Mouse (Mus musculus) brain, embryonic 18.5 days (tissue): ENCODE measurements around the gene Zfpl1.

ENCODE experiments used
- DNase-seq: peaks from one replicate; pipeline ENCODE4 v3.0.0-alpha.2; 2012; ENCODE audit warnings: low read depth, low spot score

Zfpl1 gene

DNA sequence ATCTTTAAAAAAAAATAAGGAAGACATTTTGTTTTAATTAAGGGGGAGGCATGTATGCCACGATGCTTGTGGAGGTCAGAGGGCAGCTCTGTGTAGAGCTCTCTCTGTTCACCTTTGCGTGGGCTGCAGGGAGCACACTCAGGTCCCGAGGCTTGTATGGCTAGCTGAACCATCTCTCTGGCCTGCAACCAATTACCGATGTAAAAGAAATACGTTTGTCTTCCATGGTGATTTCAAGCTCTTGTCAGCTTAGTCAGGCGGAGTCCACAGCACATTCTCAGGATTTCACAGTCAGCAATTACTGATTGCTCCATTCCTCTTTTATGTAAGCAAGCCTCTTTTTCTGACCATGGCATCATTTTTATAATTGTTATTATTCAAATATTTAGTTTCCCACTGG is 16.4 kb upstream of the Zfpl1 start:
- DNase-seq, result no peak

DNA sequence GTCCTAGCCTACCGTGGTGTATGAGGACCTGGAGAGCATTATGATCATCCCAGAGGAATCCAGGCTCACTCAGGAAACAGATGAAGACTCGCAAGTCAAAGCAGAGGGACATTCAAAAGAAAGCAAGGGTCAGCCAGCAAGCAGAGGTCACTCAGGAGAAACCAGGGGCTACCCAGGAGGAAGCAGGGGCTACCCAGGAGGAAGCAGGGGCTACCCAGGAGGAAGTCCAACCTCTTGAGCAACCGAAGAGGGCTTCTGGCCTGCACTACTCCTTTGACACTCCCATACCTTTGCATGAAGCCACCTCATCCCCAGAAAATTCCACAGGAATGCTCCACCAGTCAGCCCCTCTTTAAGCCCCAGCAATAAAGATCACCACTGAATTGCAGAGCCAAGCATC is 13.1 kb upstream of the Zfpl1 start:
- no peak for DNase-seq

DNA sequence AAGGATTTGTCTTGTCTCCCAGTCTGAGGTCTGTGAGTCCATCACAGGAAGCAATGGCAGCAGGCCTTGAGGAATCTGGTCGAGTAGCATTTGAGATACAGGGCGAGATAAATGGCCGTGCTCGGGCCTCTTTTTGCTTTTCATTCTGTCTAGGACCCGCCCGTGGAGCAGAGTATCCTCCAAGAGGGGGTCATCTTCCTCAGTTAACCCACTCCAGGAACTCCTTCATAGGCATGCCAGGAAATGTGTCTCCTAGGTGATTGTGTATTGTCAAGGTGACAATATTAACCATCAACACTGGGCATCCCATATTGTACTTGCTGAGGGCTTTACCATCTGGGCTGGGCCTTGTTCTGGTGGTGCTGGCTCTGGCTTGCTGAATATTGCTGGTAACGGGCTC is 9.4 kb upstream of the Zfpl1 start, which contains the start of gene AC131692.1:
Gene AC131692.1, plus strand, starts transcription at position 301 of the 400 bp plus-strand sequence.
- DNase-seq, result no peak

DNA sequence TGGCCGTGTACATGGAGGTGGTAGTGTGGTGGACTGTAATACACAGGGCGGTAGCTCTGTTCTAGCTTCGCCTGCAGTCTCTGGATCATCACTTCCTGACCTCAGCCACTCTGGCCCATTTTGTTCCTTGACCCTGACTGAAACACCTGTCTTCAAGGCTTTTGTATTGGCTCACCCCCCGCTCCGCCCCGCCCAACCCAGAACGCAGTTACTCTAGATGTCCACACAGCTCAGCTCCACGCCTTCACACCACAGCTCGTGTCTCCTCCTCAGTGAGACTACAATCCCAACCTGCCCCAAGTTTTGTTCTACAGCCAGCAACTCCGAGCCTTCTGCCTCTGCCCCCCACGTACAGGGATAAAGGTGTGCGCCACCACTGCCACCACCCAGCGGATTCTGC is 4.1 kb upstream of the Zfpl1 start:
- DNase-seq, result no peak

DNA sequence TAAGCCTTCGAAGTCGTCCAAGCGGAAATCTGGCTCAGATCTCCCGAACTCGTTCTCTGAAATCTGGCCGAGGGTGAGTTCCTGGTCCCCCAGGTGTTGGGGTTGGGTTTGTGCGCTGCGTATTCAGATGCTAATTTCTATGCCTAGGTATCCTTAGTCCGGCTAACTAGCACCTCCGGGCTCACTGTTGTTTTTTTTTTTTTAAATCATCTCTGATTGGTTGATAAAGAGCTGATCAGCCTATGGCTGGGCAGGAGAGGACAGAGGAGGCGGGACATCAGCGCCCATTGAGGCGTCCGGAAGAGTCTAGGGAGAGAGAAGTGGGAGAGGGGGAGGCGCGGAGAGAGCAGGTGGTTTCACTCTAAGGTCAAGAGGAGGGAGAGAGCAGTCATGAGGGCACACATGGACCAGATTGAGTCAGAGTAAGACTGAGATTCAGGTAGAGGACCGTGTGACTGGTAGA is 692 bp upstream of the Zfpl1 start:
- no peak for DNase-seq

DNA sequence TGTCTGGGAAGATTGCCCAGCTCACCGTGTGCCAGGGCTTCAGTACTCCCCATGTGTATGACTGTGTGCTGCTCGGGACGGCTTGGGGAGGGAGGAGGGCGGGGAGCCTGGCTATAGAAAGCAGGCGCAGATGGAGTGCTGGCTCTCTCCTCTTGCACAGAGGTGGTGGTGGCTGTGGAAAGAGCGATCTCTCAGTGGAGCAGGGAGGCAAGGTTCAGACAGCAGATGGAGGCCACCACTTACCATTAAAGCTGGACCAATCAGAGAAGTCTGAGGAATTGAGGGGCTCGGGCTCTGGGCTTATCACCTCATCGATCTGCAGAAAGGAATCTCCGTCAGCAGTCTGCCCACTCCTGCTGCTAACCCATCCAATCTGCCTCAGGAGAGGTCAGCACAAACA is 2.6 kb downstream of the Zfpl1 start, which contains the start of gene Gm28374:
Gene Gm28374, minus strand, starts transcription at position 101 of the 400 bp plus-strand sequence.
- DNase-seq, result no peak

DNA sequence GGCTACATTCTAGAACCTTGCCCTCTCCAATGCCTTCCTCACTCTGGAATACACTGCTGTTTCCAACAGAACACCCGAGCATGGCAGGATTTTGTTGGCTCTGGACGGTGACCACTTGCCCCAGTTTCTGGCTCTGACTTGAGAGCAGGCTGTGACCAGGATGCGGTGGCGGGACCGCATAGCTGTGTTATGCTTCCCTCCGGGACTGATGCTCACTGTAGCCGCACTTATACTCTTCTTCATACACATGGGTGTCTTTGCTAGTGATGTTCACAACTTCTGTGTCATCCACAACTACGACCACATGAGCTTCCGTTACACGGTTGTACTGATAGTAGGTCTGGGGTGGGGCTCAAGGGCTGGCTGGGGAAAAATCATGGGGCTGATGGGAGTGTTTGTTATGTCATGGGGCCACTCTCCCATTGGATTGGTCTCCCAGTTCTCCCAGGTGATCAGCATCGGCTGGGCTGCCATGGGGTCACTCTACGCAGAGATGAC is 4.7 kb downstream of the Zfpl1 start, which contains the start of gene Tmem262:
Gene Tmem262, plus strand, starts transcription at position 51 of the 498 bp plus-strand sequence.
- no peak for DNase-seq

DNA sequence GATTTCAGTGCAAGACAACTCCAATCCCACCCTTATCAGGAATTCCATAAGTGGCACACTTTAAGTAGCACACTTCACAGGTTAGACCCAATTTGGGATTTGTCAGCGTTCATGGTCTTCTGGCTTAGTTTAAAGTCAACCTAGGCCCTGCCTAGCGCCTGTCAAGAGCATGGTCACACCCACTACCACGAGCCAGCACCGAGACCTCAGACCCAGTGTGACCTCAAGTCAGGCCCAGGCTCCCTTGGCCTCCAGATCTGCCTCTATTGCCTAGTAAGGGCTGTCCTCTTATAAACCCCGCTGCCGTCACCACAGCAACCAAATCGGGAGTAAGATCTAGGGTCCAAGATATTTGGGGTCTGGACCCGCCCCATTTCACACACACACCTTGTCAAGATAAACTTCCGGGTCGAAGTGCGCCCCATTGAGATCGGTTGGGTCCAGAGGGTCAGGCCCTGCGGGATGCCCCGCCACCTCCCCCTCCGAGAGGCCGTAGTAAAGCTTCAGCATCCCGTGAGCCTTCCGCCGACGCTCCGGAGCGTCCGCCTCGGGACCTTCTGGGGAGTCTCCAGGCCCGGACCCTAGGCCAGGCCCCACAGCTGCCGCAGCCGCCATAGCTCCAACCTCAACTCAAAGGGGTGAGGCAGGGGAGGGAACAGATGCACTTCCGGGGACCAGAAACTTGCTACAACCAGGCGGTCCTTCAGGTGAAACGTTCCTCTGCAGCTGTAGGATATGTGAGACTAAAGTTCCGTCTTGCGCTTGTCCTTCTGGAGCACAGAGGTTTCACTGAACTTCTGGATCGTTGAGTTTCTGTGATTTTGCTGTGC is 8.0 kb downstream of the Zfpl1 start, which contains the start of gene Vps51:
Gene Vps51, minus strand, starts transcription at position 668 of the 830 bp plus-strand sequence.
- DNase-seq, result peak; percentile 88

DNA sequence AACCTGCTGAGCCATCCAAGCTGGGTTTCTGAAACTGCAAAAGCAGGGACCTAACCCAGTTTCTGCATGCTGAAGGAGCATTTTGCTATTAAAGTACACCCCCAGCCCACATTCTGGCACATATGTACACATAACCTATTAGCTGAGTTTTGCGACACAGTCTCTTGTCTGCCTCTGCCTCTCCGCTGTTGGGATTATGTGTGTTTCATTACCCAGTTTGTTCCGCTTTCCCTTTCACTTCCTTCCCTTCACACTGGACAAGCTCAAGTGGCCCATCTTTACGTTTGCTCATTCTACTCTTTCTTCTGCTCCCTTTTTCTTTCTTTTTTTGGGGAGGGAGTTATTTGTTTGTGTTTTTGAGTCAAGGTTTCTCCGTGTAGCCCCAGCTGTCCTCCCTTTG is 10.9 kb downstream of the Zfpl1 start:
- DNase-seq, result no peak

DNA sequence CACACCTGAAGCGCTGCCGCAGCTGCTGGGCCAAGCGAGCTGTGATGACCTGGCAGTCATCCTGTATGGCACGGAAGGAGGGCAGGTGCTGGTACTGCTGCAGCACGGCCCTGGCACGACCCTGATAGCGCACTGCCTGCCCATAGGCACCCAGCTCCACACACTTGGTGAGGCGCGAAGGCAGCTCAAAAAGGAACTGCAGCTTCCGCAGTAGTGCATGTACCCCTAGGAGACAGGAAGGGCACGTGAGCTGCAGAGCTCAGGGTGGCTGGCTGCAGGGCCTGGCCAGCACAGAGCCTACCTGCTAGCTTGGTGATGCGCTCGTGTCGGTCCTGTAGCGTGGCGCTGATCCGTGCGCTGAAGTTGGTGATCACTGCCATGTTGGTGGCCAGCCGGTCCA is 13.5 kb downstream of the Zfpl1 start:
- no peak for DNase-seq

DNA sequence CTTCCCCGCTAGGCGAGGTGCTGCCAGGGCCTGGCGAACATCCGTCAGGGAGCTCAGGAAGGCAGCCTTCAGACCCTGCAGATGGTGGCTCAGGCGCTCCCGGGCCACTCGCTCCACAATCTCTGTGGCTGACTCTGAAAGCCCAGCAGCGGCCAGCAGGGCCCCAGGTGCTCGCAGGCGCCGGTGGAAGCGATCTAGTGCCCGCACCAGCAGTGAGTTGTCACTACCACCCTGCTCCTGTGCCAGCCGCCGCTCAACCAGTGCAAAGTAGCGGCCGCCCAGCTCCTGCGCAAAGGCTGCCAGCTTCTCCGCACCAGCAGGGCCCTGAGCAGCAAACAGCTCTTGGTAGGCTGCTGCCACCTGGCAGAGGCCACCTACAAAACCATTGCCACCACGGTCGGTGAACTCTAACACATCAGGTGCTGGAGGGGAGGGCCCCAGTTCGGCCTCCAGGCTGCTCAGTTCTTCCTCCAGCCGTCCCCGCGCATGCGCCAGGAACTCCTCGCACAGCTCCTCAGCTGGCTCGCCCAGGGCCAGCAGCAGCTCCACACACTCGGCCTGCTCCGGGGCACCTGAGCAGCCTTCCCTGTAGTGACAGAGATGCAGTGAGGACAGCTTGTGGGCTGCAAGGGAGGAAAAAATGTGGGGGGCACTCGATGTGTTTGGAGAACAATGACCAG is 14.0 kb downstream of the Zfpl1 start:
- DNase-seq, result no peak

DNA sequence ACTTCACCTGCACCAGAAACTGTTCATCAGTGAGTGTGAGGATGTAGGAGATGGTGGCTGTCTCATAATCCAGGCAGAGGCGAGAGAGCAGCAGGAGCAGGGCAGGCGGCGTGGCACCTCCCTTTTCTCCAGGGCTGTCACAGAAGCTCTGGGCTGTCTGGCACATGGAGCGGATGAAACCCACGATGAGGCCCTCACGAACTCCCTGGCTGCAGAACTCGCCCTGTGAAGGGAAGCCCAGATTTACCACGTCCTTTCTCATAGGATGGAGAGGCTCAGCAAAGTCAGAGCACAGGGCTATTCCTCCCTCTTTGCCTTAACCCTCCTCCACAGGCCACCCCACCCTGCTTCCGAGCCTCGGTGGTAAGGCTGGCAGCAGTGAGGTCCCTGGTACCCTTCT is 14.9 kb downstream of the Zfpl1 start:
- no peak for DNase-seq

DNA sequence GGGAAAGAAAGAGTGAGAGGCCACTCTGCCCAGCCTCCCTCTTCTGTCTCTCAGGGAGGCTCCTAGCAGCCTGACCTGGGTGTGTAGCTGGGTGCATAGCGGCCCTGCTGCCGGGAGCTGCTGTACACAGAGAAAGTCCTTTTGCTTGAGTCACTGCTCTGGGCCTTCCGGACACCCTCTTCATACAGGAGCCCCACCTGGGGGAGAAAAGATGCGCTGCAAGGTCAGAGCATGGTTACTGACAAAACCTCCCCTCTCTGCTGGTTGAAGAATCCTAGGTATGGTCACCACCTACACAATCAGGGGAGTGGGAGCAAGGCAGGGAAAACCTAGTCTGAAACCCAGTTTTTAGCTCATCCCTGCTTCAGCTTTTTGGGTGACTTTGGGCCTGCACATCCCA is 15.8 kb downstream of the Zfpl1 start:
- no peak for DNase-seq

DNA sequence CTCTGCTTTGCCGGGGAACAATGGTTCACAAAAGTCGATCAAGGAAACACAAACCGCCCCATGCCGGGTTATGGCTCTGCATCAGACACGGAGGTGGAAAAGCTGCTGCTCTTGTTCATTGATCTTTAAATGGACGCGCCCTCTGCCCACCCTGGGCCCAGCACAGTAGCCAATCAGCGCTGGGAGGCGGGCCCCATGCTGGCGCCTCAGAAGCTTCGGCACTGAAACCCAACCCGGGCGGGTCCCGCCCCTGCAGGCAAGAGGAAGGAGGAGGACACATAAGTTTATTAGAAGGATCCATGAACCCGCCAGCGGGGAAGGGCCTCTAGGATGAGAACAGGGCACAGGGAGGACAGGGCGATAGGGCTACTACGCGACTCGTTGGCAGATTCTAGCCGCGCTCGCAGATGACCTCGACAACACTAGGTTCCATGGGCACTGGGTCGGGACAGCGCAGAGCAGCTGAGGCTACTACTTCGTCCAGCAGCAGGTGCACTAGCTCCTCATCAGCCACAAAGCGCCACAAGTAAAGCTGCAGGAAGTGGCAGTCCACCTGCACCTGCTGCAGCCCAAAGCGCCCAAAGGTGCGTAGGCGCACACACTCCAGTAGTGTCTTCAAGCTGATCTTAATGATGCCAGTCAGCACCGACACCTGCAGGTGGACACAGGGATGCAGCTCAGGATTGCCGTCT is 16.9 kb downstream of the Zfpl1 start, which contains the start of gene Tm7sf2:
Gene Tm7sf2, minus strand, starts transcription at position 650 of the 692 bp plus-strand sequence.
- DNase-seq, result peak; percentile 79

DNA sequence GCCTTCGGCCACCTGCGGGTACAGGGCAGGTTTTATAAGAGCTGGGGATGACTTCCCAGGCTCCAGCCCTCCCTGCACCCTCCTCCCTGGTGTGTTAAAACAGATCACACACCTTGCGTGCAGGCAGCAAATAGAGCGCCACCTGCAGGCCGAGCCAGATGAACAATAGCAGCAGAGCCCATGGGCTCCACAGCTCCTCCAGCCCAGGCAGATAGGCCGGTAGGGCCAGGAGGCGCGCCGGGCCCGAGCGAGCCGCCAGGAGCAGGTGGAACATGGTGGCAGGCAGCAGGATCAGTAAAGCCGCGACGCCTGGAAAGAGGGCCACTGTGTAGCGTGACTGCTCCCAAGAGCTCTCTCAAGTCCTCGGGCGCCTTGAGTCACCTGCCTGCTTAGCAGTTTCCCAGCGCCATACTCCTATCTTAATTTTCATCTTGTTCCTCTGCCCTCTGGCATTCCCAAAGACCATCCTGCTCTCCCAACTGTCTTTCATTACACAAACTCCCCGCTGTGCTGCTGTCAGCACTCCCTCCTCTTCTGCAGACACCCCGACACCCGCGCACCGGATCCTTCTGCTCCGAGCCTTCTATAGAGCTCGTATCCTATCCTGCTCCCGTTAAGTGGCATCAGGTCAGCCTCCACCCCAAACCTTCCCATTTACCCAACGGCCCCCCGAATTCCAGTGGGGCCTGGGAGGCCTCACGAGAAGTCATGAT is 17.6 kb downstream of the Zfpl1 start:
- DNase-seq, result no peak

DNA sequence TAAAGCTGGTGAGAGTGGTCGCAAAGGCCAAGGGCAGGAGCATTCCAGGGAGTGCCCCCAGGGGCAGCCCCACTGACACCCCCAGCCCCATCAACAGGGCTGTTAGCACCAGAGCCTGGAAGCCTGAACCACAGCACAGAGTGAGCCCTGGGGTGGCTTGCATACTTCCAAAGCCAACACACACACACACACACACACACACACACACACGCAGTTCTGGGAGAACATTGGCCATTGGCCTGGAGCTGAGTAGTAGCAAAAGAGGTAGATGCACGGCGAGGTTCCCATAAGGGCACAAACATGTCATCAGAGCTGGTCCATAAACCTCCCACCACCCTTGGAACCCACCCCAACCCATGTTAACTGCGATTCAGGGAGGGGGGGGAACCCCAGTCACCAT is 18.2 kb downstream of the Zfpl1 start:
- DNase-seq, result no peak

DNA sequence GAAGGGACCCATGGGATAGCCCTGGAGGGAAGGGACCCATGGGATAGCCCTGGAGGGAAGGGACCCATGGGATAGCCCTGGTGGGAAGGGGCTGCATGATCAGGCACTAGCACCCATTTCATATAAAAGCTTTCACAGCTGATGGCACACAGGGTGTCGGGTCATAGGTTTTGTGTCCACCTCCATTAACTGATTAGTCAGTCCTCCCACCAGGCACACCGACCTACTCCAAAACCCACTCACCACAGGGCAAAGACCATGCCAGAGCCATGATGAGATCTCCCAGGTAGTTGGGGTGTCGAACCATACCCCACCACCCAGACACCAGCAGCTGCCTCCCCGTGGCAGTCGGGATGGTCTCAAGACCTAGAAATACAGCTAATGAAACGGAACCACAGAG is 21.7 kb downstream of the Zfpl1 start:
- DNase-seq, result no peak

DNA sequence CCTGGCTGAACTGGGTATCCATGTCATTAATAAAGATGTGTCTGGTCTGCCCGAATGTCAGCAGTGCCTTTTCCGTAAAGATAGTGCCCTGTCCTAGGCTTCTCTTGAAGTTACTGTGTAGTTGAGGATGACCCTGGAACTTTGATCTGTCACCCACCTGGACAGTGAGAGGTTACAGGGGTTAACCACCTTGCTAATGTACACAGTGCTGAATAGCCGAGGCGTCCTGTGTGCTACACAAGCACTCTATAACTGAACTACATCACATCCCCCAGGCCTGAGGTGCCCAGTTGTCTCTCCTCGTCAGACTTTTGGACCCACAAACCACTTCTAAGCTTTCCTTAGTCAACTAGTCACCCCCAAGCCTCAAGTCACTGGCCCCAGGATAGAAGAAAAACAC is 22.3 kb downstream of the Zfpl1 start:
- no peak for DNase-seq

DNA sequence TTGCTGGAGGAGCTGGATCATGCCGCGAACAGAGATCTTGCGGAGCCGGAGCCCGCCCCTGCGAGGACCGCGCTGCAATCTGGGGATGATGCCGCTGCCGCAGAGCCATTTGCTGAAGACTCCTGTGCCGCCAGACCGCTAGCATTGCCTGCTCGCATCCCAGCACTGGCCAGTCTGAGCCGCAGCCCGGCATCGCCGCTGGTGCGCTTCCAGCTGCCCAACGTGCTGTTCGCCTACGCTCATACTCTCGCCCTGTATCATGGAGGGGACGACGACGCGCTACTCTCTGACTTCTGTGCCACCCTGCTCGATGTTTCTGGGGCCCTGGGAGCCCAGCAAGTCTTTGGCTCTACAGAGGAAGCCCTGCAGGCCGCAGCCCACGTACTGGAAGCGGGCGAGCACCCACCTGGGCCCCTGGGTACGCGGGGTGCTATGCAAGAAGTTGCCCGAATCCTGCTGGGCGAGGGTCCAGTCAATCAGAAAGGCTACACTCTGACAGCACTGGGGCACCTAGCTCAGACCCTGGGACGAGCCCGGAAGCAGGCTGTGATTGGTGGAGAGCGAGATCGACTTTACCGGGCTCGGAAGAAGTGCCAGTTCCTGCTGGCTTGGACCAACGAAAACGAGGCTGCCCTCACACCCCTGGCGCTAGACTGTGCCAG is 23.0 kb downstream of the Zfpl1 start:
- DNase-seq, result no peak

DNA sequence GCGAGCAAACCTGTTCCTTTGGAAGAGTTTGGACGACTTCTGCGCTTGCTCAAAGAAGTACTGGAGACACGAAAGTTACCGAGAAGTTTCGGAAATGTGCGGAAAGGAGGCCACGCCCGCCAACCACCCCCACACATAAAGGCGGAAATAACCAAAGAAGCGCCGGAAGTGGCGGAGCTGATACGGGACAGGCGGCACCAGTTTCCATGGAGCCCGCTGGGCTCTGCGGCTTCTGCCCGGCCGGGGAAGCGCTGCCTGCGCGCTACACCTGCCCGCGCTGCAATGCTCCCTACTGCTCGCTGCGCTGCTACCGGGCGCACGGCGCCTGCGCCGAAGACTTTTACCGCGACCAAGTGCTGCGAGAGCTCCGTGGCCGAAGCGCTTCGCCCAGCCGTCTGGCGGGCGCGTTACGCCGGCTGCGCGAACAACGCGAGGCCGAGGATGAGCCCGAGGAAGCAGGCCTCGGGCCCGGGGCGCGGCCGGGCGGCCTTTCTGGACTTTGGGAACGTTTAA is 23.7 kb downstream of the Zfpl1 start, which contains the start of gene Znhit2:
Gene Znhit2, plus strand, starts transcription at position 172 of the 513 bp plus-strand sequence.
- DNase-seq, result peak; percentile 91
